Mouse (Mus musculus): ENCODE results near the gene Ier5. TPM values are rescaled to one million over a fixed set of nuclear protein-coding genes. Genes with fewer than 3 reads are reported as not detected.

Ier5 gene
- total and polyA plus RNA-seq, 3 experiments, result 9.8 to 16.8 (median 12.5) TPM

DNA sequence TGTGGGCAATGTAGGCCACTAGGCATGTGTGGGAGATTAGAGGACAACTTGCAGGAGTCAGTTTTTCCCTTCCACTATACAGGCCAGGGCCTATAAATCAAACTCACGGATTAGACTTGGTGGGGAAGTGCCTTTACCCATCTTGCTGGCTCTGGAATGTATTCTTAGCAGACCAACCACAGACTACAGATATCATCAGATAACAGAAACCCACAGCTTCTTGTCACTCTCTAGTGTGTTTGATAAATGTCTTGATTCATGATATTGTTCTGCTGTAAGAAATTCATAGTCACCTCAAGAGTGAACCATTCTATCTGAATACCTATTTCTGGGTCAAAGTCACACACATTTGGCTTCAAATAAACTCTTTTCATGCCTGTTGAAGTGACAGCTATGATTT, 20.3 kb upstream of the Ier5 start:
- Histone ChIP-seq H3K36me3 (ENCODE audit: control insufficient read depth, insufficient read depth, low read length) (no peaks in the 10 kb centered on the region; the same call in 1 of the 2 replicates), H3K9ac (ENCODE audit: low read depth, low read length) (no peak overlapping the region), H3K79me2 (replicated peaks; ENCODE audit: control insufficient read depth, insufficient read depth, low read length) (no peaks in the 10 kb centered on the region), H3K4me3 (no peak overlapping the region), H3K4me1 (ENCODE audit: control insufficient read depth, insufficient read depth, low read length) (no peaks in the 10 kb centered on the region), H3K27me3 (ENCODE audit: control insufficient read depth, insufficient read depth, low read length) (no peaks in the 10 kb centered on the region), H3K27ac (no peak overlapping the region)
- no peak for DNase-seq
- TF ChIP-seq POLR2A (IDR thresholded peaks at IDR 0.05; ENCODE audit: insufficient read depth, low read depth, low read length), result no peak
- no peak for TF ChIP-seq EP300 (IDR thresholded peaks at IDR 0.05; ENCODE audit: insufficient read depth, low read depth, low read length)
- no peak for TF ChIP-seq CTCF (IDR thresholded peaks at IDR 0.05)
- intact Hi-C loops (cut with DNase I), result no loop called here
- 93% methylated on average over 1 of the region's 1 CpGs for WGBS

DNA sequence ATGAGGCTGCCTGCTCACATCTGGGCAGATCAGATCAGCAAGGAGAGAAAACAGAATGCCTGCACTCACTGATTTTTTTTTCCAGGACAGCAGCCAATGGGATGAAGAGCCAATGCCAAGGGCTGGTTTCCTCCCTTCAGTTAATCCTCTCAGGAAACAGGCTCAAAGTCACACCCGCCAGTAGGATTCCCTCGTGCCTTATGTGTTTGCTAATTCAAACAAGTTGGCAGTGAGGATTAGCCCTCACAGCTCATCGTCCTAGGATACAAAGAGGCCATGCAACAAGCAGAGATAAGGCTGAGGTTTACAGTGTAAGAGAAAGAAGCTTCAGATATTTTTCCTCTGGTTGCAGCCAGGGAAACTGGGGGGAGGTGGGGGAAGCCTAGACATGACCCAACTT, 14.5 kb upstream of the Ier5 start:
- no peak overlapping the region for H3K4me3 ChIP-seq
- H3K27ac ChIP-seq, result no peak overlapping the region
- H3K4me1 ChIP-seq (ENCODE audit: control insufficient read depth, insufficient read depth, low read length), result peaks cover 6% of the 10 kb centered on the region
- H3K36me3 ChIP-seq (ENCODE audit: control insufficient read depth, insufficient read depth, low read length), result peaks cover 4% of the 10 kb centered on the region; the same call in 1 of the 2 replicates
- no peak for DNase-seq
- WGBS, result 17% methylated on average over 3 of the region's 3 CpGs
- no peak overlapping the region for H3K9ac ChIP-seq (ENCODE audit: low read depth, low read length)
- intact Hi-C loops (cut with DNase I), result no loop called here
- no peaks in the 10 kb centered on the region for H3K27me3 ChIP-seq (ENCODE audit: control insufficient read depth, insufficient read depth, low read length)
- H3K79me2 ChIP-seq (replicated peaks; ENCODE audit: control insufficient read depth, insufficient read depth, low read length), result no peaks in the 10 kb centered on the region
- TF ChIP-seq EP300 (IDR thresholded peaks at IDR 0.05; ENCODE audit: insufficient read depth, low read depth, low read length), result no peak
- TF ChIP-seq CTCF (IDR thresholded peaks at IDR 0.05), result no peak
- TF ChIP-seq POLR2A (IDR thresholded peaks at IDR 0.05; ENCODE audit: insufficient read depth, low read depth, low read length), result no peak

DNA sequence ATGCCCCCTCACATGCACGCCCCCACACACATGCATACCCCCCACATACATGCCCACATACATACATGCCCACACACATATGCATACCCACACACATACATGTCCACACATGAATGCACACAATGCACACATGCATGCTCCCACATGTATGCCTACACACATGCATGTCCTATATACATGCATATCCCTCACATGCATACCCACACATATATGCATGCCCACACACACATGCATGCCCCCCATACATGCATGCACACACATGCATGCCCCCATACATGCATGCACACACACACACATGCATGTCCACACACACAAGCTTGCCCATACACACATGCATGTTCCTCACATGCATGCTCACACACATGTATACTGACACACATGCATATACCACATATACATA, 13.4 kb upstream of the Ier5 start:
- peaks cover 11% of the 10 kb centered on the region for H3K4me1 ChIP-seq (ENCODE audit: control insufficient read depth, insufficient read depth, low read length)
- H3K27me3 ChIP-seq (ENCODE audit: control insufficient read depth, insufficient read depth, low read length), result no peaks in the 10 kb centered on the region
- no peak overlapping the region for H3K4me3 ChIP-seq
- TF ChIP-seq POLR2A (IDR thresholded peaks at IDR 0.05; ENCODE audit: insufficient read depth, low read depth, low read length), result no peak
- TF ChIP-seq EP300 (IDR thresholded peaks at IDR 0.05; ENCODE audit: insufficient read depth, low read depth, low read length), result no peak
- intact Hi-C loops (cut with DNase I), result no loop called here
- H3K27ac ChIP-seq, result no peak overlapping the region
- 96% methylated on average over 1 of the region's 1 CpGs for WGBS
- no peaks in the 10 kb centered on the region for H3K79me2 ChIP-seq (replicated peaks; ENCODE audit: control insufficient read depth, insufficient read depth, low read length)
- H3K36me3 ChIP-seq (ENCODE audit: control insufficient read depth, insufficient read depth, low read length), result peaks cover 4% of the 10 kb centered on the region; the same call in 1 of the 2 replicates
- DNase-seq, result no peak
- no peak overlapping the region for H3K9ac ChIP-seq (ENCODE audit: low read depth, low read length)

DNA sequence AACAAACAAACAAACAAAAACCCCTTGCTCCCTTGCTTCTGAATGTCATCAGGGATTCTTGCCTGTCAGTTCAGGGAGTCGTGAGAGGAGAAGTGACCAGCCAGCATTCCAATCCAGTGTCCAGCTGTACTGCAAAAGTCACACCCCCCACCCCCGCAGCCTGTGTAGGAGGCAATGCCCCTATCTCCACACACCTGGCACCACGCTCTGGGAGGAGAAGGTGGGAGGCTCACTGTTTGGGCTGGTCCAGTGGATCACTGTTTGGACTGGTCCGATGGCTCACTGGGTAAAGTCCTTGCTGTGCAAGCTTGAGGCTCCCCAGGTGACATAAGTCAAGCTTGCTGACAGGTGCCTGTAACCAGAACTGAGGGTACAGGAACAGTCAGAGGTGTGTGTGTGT, 12.7 kb upstream of the Ier5 start:
- Histone ChIP-seq H3K4me1 (ENCODE audit: control insufficient read depth, insufficient read depth, low read length) (peaks cover 11% of the 10 kb centered on the region), H3K27ac (no peak overlapping the region), H3K9ac (ENCODE audit: low read depth, low read length) (no peak overlapping the region), H3K36me3 (ENCODE audit: control insufficient read depth, insufficient read depth, low read length) (peaks cover 4% of the 10 kb centered on the region; the same call in 1 of the 2 replicates), H3K4me3 (no peak overlapping the region), H3K79me2 (replicated peaks; ENCODE audit: control insufficient read depth, insufficient read depth, low read length) (no peaks in the 10 kb centered on the region), H3K27me3 (ENCODE audit: control insufficient read depth, insufficient read depth, low read length) (no peaks in the 10 kb centered on the region)
- DNase-seq, result no peak
- WGBS, result 68% methylated on average over 4 of the region's 4 CpGs
- TF ChIP-seq EP300 (IDR thresholded peaks at IDR 0.05; ENCODE audit: insufficient read depth, low read depth, low read length), result no peak
- no peak for TF ChIP-seq CTCF (IDR thresholded peaks at IDR 0.05)
- no peak for TF ChIP-seq POLR2A (IDR thresholded peaks at IDR 0.05; ENCODE audit: insufficient read depth, low read depth, low read length)
- intact Hi-C loops (cut with DNase I), result no loop called here

DNA sequence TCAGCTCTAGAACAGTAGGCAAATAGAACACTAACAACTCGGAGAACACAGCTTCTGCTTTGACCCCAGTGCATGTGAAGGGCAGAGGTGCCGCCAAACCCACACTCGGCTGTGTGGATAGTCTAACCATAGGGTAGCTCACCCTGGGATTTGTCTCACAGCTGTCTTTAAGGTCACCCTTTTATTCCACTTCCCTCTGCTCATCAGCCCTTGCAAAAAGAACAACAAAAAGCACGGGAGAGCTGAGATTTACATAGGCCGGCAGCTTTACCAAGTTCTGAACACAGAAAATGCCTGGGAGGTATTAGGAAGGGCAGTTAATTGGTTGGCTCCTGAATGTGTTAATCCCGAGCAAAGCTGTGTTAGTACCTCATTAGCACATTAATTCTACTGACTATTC, 12.1 kb upstream of the Ier5 start:
- intact Hi-C loops (cut with DNase I), result no loop called here
- no peak for DNase-seq
- TF ChIP-seq CTCF (IDR thresholded peaks at IDR 0.05), result no peak
- TF ChIP-seq EP300 (IDR thresholded peaks at IDR 0.05; ENCODE audit: insufficient read depth, low read depth, low read length), result no peak
- TF ChIP-seq POLR2A (IDR thresholded peaks at IDR 0.05; ENCODE audit: insufficient read depth, low read depth, low read length), result no peak
- no peak overlapping the region for H3K9ac ChIP-seq (ENCODE audit: low read depth, low read length)
- 70% methylated on average over 6 of the region's 6 CpGs for WGBS
- H3K4me1 ChIP-seq (ENCODE audit: control insufficient read depth, insufficient read depth, low read length), result peaks cover 11% of the 10 kb centered on the region
- H3K36me3 ChIP-seq (ENCODE audit: control insufficient read depth, insufficient read depth, low read length), result peaks cover 4% of the 10 kb centered on the region; the same call in 1 of the 2 replicates
- no peaks in the 10 kb centered on the region for H3K27me3 ChIP-seq (ENCODE audit: control insufficient read depth, insufficient read depth, low read length)
- H3K27ac ChIP-seq, result peak overlapping the region; percentile 23
- H3K79me2 ChIP-seq (replicated peaks; ENCODE audit: control insufficient read depth, insufficient read depth, low read length), result no peaks in the 10 kb centered on the region
- H3K4me3 ChIP-seq, result no peak overlapping the region

- intact Hi-C loops (cut with DNase I), result no loop called here
- peak overlapping the region; percentile 33 for H3K9ac ChIP-seq (ENCODE audit: low read depth, low read length)
- TF ChIP-seq CTCF (IDR thresholded peaks at IDR 0.05) (no peak), EP300 (IDR thresholded peaks at IDR 0.05; ENCODE audit: insufficient read depth, low read depth, low read length) (0 out of 2 replicates have a peak, but pooled peaks have one; percentile 21), POLR2A (IDR thresholded peaks at IDR 0.05; ENCODE audit: insufficient read depth, low read depth, low read length) (peak; percentile 14; the same call in 1 of the 2 replicates)
- peaks cover 4% of the 10 kb centered on the region; the same call in 1 of the 2 replicates for H3K36me3 ChIP-seq (ENCODE audit: control insufficient read depth, insufficient read depth, low read length)
- no peak overlapping the region for H3K4me3 ChIP-seq
- H3K27ac ChIP-seq, result peak overlapping the region; percentile 65
- H3K27me3 ChIP-seq (ENCODE audit: control insufficient read depth, insufficient read depth, low read length), result no peaks in the 10 kb centered on the region
- 12% methylated on average over 18 of the region's 18 CpGs for whole genome bisulfite sequencing
- H3K4me1 ChIP-seq (ENCODE audit: control insufficient read depth, insufficient read depth, low read length), result peaks cover 11% of the 10 kb centered on the region
- H3K79me2 ChIP-seq (replicated peaks; ENCODE audit: control insufficient read depth, insufficient read depth, low read length), result no peaks in the 10 kb centered on the region
- peak; percentile 43 to 60 for DNase-seq
Observed at GRCm38 (mm10) chr1:155109387-155110350, 10.2 kb upstream of the Ier5 start.
